8 mouse cellular contexts compared by ENCODE assay signal in genomic region chr5:24425421-24426036, GRCm38 (mm10). TPM values are rescaled to one million over a fixed set of nuclear protein-coding genes. Genes with fewer than 3 reads are reported as not detected.
DNase-seq lines count a peak whose midpoint lies in the region; ATAC-seq lines count a peak whose summit lies in the region.

No protein-coding gene starts in this region.

- WGBS in forebrain, embryonic 14.5 days = under 1% methylated on average over 29 of the region's 30 CpGs
- 1% methylated on average over 26 of the region's 30 CpGs for WGBS in limb, embryonic 13.5 days
- under 1% methylated on average over 29 of the region's 30 CpGs for WGBS in midbrain, embryonic 15.5 days

- H3K4me2 ChIP-seq in forebrain, embryonic 14.5 days (ENCODE audit: low read length) = peak overlapping the region; percentile 69
- H3K4me2 ChIP-seq in limb, embryonic 13.5 days (replicated peaks) = peak overlapping the region; percentile 95
- H3K4me2 ChIP-seq in midbrain, embryonic 15.5 days = peak overlapping the region; percentile 91

- peak overlapping the region; percentile 63 for H3K4me3 ChIP-seq in forebrain, embryonic 14.5 days (ENCODE audit: low read depth, low read length)
- H3K4me3 ChIP-seq in limb, embryonic 13.5 days = peak overlapping the region; percentile 70
- H3K4me3 ChIP-seq in midbrain, embryonic 15.5 days = peak overlapping the region; percentile 64

- peaks cover 10% of the 10 kb centered on the region for H3K36me3 ChIP-seq in forebrain, embryonic 14.5 days (ENCODE audit: control insufficient read depth, insufficient read depth, low read length)
- peaks cover 28% of the 10 kb centered on the region for H3K36me3 ChIP-seq in limb, embryonic 13.5 days
- no peaks in the 10 kb centered on the region; the same call in 1 of the 2 replicates for H3K36me3 ChIP-seq in midbrain, embryonic 15.5 days (replicated peaks)

- intact Hi-C loops in gastrocnemius, postnatal 14 days (cut with DNase I; ENCODE audit: low total_unique reads) = no loop called here

- no peaks in the 10 kb centered on the region for H3K9me3 ChIP-seq in forebrain, embryonic 14.5 days (replicated peaks; ENCODE audit: control insufficient read depth, low read length)
- no peaks in the 10 kb centered on the region for H3K9me3 ChIP-seq in limb, embryonic 13.5 days
- H3K9me3 ChIP-seq in midbrain, embryonic 15.5 days = no peaks in the 10 kb centered on the region

- peak overlapping the region; percentile 74 for H3K27ac ChIP-seq in forebrain, embryonic 14.5 days (ENCODE audit: low read depth, low read length)
- peak overlapping the region; percentile 91 for H3K27ac ChIP-seq in limb, embryonic 13.5 days
- 0 out of 2 replicates have a peak overlapping the region, but pooled peaks have one; percentile 34 for H3K27ac ChIP-seq in midbrain, embryonic 15.5 days

- ATAC-seq in forebrain, embryonic 14.5 days = no peak
- ATAC-seq in limb, embryonic 13.5 days (ENCODE audit: low FRiP score, low read depth) = peak; percentile 2; the same call in 1 of the 2 replicates
- ATAC-seq in midbrain, embryonic 15.5 days (replicated peaks) = no peak

- DNase-seq in kidney, adult 9 months = peak; percentile 54
- no peak for DNase-seq in kidney, postnatal 14 days
- DNase-seq in adipocyte (ENCODE audit: low spot score) = peak; percentile 39
- no peak for DNase-seq in forebrain, embryonic 14.5 days (ENCODE audit: low spot score)
- DNase-seq in thymus, postnatal 36 days = peak; percentile 75 to 79
- DNase-seq in gastrocnemius, postnatal 14 days = no peak

- peaks cover 3% of the 10 kb centered on the region; the same call in 1 of the 2 replicates for H3K27me3 ChIP-seq in forebrain, embryonic 14.5 days (replicated peaks; ENCODE audit: control insufficient read depth, insufficient read depth, low read length)
- H3K27me3 ChIP-seq in limb, embryonic 13.5 days = no peaks in the 10 kb centered on the region
- peaks cover 7% of the 10 kb centered on the region; the same call in 1 of the 2 replicates for H3K27me3 ChIP-seq in midbrain, embryonic 15.5 days (replicated peaks)

- peaks cover 40% of the 10 kb centered on the region for H3K4me1 ChIP-seq in forebrain, embryonic 14.5 days (ENCODE audit: control insufficient read depth, insufficient read depth, low read length)
- H3K4me1 ChIP-seq in limb, embryonic 13.5 days = peaks cover 55% of the 10 kb centered on the region
- H3K4me1 ChIP-seq in midbrain, embryonic 15.5 days = peaks cover 60% of the 10 kb centered on the region

- H3K9ac ChIP-seq in forebrain, embryonic 14.5 days (ENCODE audit: low read length) = peak overlapping the region; percentile 68
- H3K9ac ChIP-seq in limb, embryonic 13.5 days = peak overlapping the region; percentile 82
- H3K9ac ChIP-seq in midbrain, embryonic 15.5 days = peak overlapping the region; percentile 43

RNA-seq across cellular contexts. Expression of gene Slc4a2, which starts 1.9 kb away (rescaled TPM):
- polyA plus RNA-seq in forebrain, embryonic 14.5 days (2014; fragmentation: Nextera tagmentation; extraction: Ambion mirVana) = 11.5 and 14.6 TPM in 2 replicates
- 39.5 and 42.0 TPM in 2 replicates for polyA plus RNA-seq in limb, embryonic 13.5 days (2015; fragmentation: Nextera tagmentation; extraction: Ambion mirVana)
- polyA plus RNA-seq in midbrain, embryonic 15.5 days (2015; fragmentation: Nextera tagmentation; extraction: Ambion mirVana) = 23.1 and 26.1 TPM in 2 replicates
- 10 to 100 TPM; 21.7 to 22.8 TPM for total RNA-seq in gastrocnemius, postnatal 14 days (2021)

RNA-seq across cellular contexts. Expression of gene Cdk5, which starts 2.2 kb away (rescaled TPM):
- polyA plus RNA-seq in forebrain, embryonic 14.5 days (2014; fragmentation: Nextera tagmentation; extraction: Ambion mirVana) = 106 and 113 TPM in 2 replicates
- polyA plus RNA-seq in limb, embryonic 13.5 days (2015; fragmentation: Nextera tagmentation; extraction: Ambion mirVana) = 53.5 and 59.5 TPM in 2 replicates
- polyA plus RNA-seq in midbrain, embryonic 15.5 days (2015; fragmentation: Nextera tagmentation; extraction: Ambion mirVana) = 120 and 121 TPM in 2 replicates
- total RNA-seq in gastrocnemius, postnatal 14 days (2021) = 10 to 100 TPM; 12.4 to 13.4 TPM

RNA-seq across cellular contexts. Expression of gene Asic3, which starts 12.3 kb away (rescaled TPM):
- not detected in 2 replicates for polyA plus RNA-seq in forebrain, embryonic 14.5 days (2014; fragmentation: Nextera tagmentation; extraction: Ambion mirVana)
- polyA plus RNA-seq in limb, embryonic 13.5 days (2015; fragmentation: Nextera tagmentation; extraction: Ambion mirVana) = 1.7 and 2.0 TPM in 2 replicates
- polyA plus RNA-seq in midbrain, embryonic 15.5 days (2015; fragmentation: Nextera tagmentation; extraction: Ambion mirVana) = 0.20 and 0.35 TPM in 2 replicates
- under 1 TPM in 1 of 2 experiments, not detected in 1; 0.29 TPM for total RNA-seq in gastrocnemius, postnatal 14 days (2021)

RNA-seq across cellular contexts. Expression of gene Fastk, which starts 19.6 kb away (rescaled TPM):
- polyA plus RNA-seq in forebrain, embryonic 14.5 days (2014; fragmentation: Nextera tagmentation; extraction: Ambion mirVana) = 89.3 and 94.3 TPM in 2 replicates
- 120 TPM in 2 replicates for polyA plus RNA-seq in limb, embryonic 13.5 days (2015; fragmentation: Nextera tagmentation; extraction: Ambion mirVana)
- polyA plus RNA-seq in midbrain, embryonic 15.5 days (2015; fragmentation: Nextera tagmentation; extraction: Ambion mirVana) = 96.6 and 104 TPM in 2 replicates
- total RNA-seq in gastrocnemius, postnatal 14 days (2021) = 100 to 1,000 TPM; 132 to 146 TPM

RNA-seq across cellular contexts. Expression of gene Tmub1, which starts 22.1 kb away (rescaled TPM):
- polyA plus RNA-seq in forebrain, embryonic 14.5 days (2014; fragmentation: Nextera tagmentation; extraction: Ambion mirVana) = 45.5 and 47.5 TPM in 2 replicates
- 23.7 and 24.6 TPM in 2 replicates for polyA plus RNA-seq in limb, embryonic 13.5 days (2015; fragmentation: Nextera tagmentation; extraction: Ambion mirVana)
- 62.9 and 63.7 TPM in 2 replicates for polyA plus RNA-seq in midbrain, embryonic 15.5 days (2015; fragmentation: Nextera tagmentation; extraction: Ambion mirVana)
- 10 to 100 TPM; 11.4 to 13.7 TPM for total RNA-seq in gastrocnemius, postnatal 14 days (2021)

Comparison
In these comparisons a context has a peak if more than half of its experiments do, and no peak if none do; other contexts are left out.
1. DNase-seq: peak in kidney, adult 9 months (single experiment), adipocyte (single experiment) and thymus, postnatal 36 days (2 of 2); none in kidney, postnatal 14 days (single experiment), forebrain, embryonic 14.5 days (single experiment) and gastrocnemius, postnatal 14 days (single experiment).
2. H3K27ac ChIP-seq: peak in every context shown above with its lines; median percentile 91 in limb, embryonic 13.5 days; 74 in forebrain, embryonic 14.5 days; 34 in midbrain, embryonic 15.5 days.
3. Peak in every context shown above with its lines, with median percentiles within 50 percentile points of each other: H3K4me2 ChIP-seq, H3K4me3 ChIP-seq and H3K9ac ChIP-seq.